Mouse (Mus musculus) hindbrain, embryonic 15.5 days (tissue): Measurements from ENCODE around the gene Il9r. TPM values are rescaled to one million over a fixed set of nuclear protein-coding genes. Genes with fewer than 3 reads are reported as not detected.

Source experiments
- ATAC-seq: fragments of 200-750 bp; cut with Nextera tagmentation; 2 replicates; pipeline ENCODE4 v1.8.0; 2017; ENCODE audit warnings: low read depth, moderate number of reproducible peaks, moderate TSS enrichment; ENCODE audit not compliant: low FRiP score
- H3K27ac ChIP-seq: fragments of 300-500 bp; sonication (generic); replicated peaks from 2 replicates; pipeline ENCODE4 v1.5.1; 2015; ENCODE audit warnings: mild to moderate bottlenecking, inconsistent platforms
- H3K27me3 ChIP-seq: fragments of 300-500 bp; sonication (generic); 2 replicates; pipeline ENCODE4 v1.6.1; 2015; ENCODE audit warnings: control low read depth, inconsistent platforms
- H3K36me3 ChIP-seq: fragments of 300-500 bp; sonication (generic); 2 replicates; pipeline ENCODE4 v1.6.1; 2015; ENCODE audit warnings: control low read depth, inconsistent platforms
- H3K4me1 ChIP-seq: fragments of 300-500 bp; sonication (generic); replicated peaks from 2 replicates; pipeline ENCODE4 v1.6.1; 2015; ENCODE audit warnings: control low read depth, inconsistent platforms
- H3K4me2 ChIP-seq: fragments of 300-500 bp; sonication (generic); 2 replicates; pipeline ENCODE4 v1.6.1; 2015; ENCODE audit warnings: moderate library complexity, mild to moderate bottlenecking, inconsistent platforms
- H3K4me3 ChIP-seq: fragments of 300-500 bp; sonication (generic); 2 replicates; pipeline ENCODE4 v1.5.1; 2015; ENCODE audit warnings: mild to moderate bottlenecking, inconsistent platforms
- H3K9ac ChIP-seq: fragments of 300-500 bp; sonication (generic); 2 replicates; pipeline ENCODE4 v1.6.1; 2015; ENCODE audit warnings: inconsistent platforms
- H3K9me3 ChIP-seq: fragments of 300-500 bp; sonication (generic); 2 replicates; pipeline ENCODE4 v1.6.1; 2016; ENCODE audit warnings: control low read depth, inconsistent platforms
- whole genome bisulfite sequencing: fragments of 180-500 bp; shearing (Covaris S2); methylation state at CpG from one replicate; pipeline ENCODE4 v1.1.7; 2015; 5-methylcytosine and 5-hydroxymethylcytosine counted together
- polyA plus RNA-seq: library from polyadenylated mRNA; unstranded; fragments of >200 nt; fragmentation: Nextera tagmentation; extraction: Ambion mirVana; gene quantifications from 2 replicates; pipeline ENCODE4 v1.2.1, GENCODE M21; 2015

Gene Il9r
- polyA plus RNA-seq, 1 experiment from 2014 or later: not detected

GRCm38 (mm10) chr11:32142771-32143170 is 57.3 kb downstream of the Il9r start:
- Histone ChIP-seq H3K9ac (no peak overlapping the region), H3K36me3 (no peaks in the 10 kb centered on the region), H3K4me2 (no peak overlapping the region), H3K9me3 (no peaks in the 10 kb centered on the region), H3K4me1 (peaks cover 29% of the 10 kb centered on the region), H3K4me3 (no peak overlapping the region), H3K27me3 (no peaks in the 10 kb centered on the region), H3K27ac (peak overlapping the region; percentile 70)
- ATAC-seq: no peak
- WGBS: 48% methylated on average over 5 of the region's 5 CpGs

DNA sequence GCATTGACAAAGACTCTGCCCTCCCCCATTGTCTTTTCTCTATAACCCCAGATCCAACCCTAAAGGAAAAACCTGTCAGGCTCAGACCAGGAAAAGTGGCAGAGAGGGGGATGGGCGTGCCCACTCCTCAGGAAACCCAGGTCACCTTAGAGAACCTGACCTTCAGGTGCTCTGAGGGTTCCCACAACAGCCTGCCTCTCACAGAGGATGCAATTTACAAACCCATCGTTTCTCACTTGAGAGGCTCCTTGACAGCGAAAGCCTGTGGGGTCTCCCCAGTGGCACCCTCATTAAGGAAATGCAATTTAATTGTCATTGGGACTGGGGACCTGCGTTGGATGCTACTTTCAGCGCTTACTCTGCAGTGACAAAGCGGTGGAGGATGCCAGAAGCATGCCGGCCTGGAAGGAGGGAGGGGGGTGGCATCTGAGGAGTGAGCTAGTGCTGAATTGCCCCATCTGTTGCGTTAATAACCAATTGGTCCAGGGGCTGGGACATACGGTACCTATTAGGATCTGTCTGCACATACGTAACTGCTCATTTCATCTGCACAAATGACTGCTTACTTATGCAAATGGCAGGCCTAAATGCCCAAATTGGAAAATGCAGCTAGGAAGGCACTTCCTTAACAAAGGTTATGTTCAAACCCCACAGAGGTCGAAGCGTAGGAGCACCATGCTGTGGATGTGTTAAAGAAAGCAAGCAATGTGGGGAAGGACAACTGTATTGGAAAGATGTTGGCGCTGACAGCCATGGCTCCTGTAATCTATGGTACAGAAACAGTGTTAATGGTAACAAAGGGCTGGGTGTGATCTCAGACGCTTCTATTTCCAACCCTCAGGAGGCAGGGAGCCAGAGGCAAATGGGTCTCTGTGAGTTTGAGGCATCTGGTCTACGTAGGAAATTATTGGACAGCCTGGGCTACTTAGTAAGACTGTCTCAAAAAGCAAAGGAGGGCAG is 58.2 kb downstream of the Il9r start:
- Histone ChIP-seq H3K36me3 (no peaks in the 10 kb centered on the region), H3K27ac (peak overlapping the region; percentile 70), H3K27me3 (no peaks in the 10 kb centered on the region), H3K4me2 (0 out of 2 replicates have a peak overlapping the region, but pooled peaks have one; percentile 6), H3K4me3 (no peak overlapping the region), H3K4me1 (peaks cover 32% of the 10 kb centered on the region), H3K9me3 (no peaks in the 10 kb centered on the region), H3K9ac (no peak overlapping the region)
- ATAC-seq: peak; percentile 82
- 34% methylated on average over 15 of the region's 15 CpGs for WGBS

GRCm38 (mm10) chr11:32141034-32141433 is 59.0 kb downstream of the Il9r start:
- no peak overlapping the region for H3K4me2 ChIP-seq
- no peak overlapping the region for H3K4me3 ChIP-seq
- WGBS: 17% methylated on average over 2 of the region's 2 CpGs
- H3K4me1 ChIP-seq: peaks cover 32% of the 10 kb centered on the region
- ATAC-seq: no peak
- H3K36me3 ChIP-seq: no peaks in the 10 kb centered on the region
- H3K9ac ChIP-seq: no peak overlapping the region
- peak overlapping the region; percentile 70 for H3K27ac ChIP-seq
- no peaks in the 10 kb centered on the region for H3K9me3 ChIP-seq
- no peaks in the 10 kb centered on the region for H3K27me3 ChIP-seq

DNA sequence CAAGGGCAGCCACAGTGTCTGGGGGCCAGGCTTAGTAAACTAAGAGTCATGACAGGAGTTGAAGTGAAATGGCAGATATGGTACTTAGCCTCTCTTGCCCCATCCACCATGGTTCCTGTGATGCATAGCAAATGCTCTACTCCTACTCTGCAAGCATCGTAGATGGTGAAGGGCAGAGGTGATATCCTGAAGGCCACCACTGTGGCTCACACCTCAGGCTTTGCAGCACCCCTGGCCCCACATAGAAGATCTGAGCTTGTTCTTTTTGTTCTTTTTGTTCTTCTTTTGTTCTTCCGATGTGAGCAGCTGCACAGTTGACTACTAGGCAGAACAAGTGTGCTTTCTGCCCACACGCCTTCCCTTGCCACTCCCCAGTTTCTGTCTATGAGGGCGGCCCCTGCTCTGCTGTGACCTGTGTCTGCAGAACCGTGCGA is 60.5 kb downstream of the Il9r start:
- Histone ChIP-seq H3K27ac (no peak overlapping the region), H3K9me3 (no peaks in the 10 kb centered on the region), H3K9ac (no peak overlapping the region), H3K36me3 (no peaks in the 10 kb centered on the region), H3K4me2 (no peak overlapping the region), H3K27me3 (no peaks in the 10 kb centered on the region), H3K4me3 (no peak overlapping the region), H3K4me1 (peaks cover 32% of the 10 kb centered on the region)
- 69% methylated on average over 6 of the region's 6 CpGs for WGBS
- ATAC-seq: no peak

DNA sequence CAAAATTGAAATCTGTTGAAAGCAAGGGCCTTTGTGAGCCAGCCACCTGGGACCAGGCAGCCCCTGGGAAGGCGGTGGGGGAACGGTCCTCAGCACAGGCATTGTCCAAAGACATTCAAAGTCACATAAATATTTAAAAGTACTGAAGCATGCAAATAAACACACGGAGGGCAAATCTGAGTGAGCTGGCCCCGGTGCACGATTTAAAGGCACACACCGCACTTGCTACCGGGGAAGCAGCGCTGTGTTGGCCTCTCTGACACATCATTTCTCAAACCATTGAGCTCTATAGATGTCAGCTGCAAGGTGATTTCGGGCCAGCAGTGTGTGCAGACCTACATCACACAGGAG is 61.5 kb downstream of the Il9r start:
- 10% methylated on average over 9 of the region's 9 CpGs for WGBS
- Histone ChIP-seq H3K27ac (peak overlapping the region; percentile 53), H3K4me1 (peaks cover 32% of the 10 kb centered on the region), H3K27me3 (no peaks in the 10 kb centered on the region), H3K4me2 (no peak overlapping the region), H3K4me3 (no peak overlapping the region), H3K9me3 (no peaks in the 10 kb centered on the region), H3K36me3 (no peaks in the 10 kb centered on the region), H3K9ac (no peak overlapping the region)
- peak; percentile 28; the same call in 1 of the 2 replicates for ATAC-seq

GRCm38 (mm10) chr11:32137719-32138613 is 62.1 kb downstream of the Il9r start:
- no peaks in the 10 kb centered on the region for H3K27me3 ChIP-seq
- no peak overlapping the region for H3K4me2 ChIP-seq
- no peak overlapping the region for H3K4me3 ChIP-seq
- H3K36me3 ChIP-seq: no peaks in the 10 kb centered on the region
- peak overlapping the region; percentile 53 for H3K27ac ChIP-seq
- no peaks in the 10 kb centered on the region for H3K9me3 ChIP-seq
- ATAC-seq: no peak
- no peak overlapping the region for H3K9ac ChIP-seq
- H3K4me1 ChIP-seq: peaks cover 32% of the 10 kb centered on the region
- WGBS: 20% methylated on average over 15 of the region's 15 CpGs

Other genes starting within 250 kb of the Il9r start
- gene 4930524B15Rik, start 234.7 kb downstream of the Il9r start, polyA plus RNA-seq: 0.16 and 0.36 TPM in 2 replicates
- gene Nsg2, start 199.8 kb downstream of the Il9r start, polyA plus RNA-seq: 496 and 530 TPM in 2 replicates
- 49.5 and 50.4 TPM in 2 replicates for gene Snrnp25, start 5.1 kb upstream of the Il9r start, polyA plus RNA-seq
- gene Rhbdf1, start 22.0 kb upstream of the Il9r start, polyA plus RNA-seq: 24.8 and 29.2 TPM in 2 replicates
- 34.7 and 36.9 TPM in 2 replicates for gene Mpg, start 26.2 kb upstream of the Il9r start, polyA plus RNA-seq
- 33.5 and 43.9 TPM in 2 replicates for gene Nprl3, start 67.4 kb upstream of the Il9r start, polyA plus RNA-seq
- 31.5 and 46.1 TPM in 2 replicates for gene Hba-x, start 76.1 kb upstream of the Il9r start, polyA plus RNA-seq
- 2,663 and 3,254 TPM in 2 replicates for gene Hba-a1, start 83.2 kb upstream of the Il9r start, polyA plus RNA-seq
- 0.51 and 0.95 TPM in 2 replicates for gene Hbq1b, start 86.7 kb upstream of the Il9r start, polyA plus RNA-seq
- 6,860 and 8,722 TPM in 2 replicates for gene Hba-a2, start 96.2 kb upstream of the Il9r start, polyA plus RNA-seq
- gene Hbq1a, start 99.8 kb upstream of the Il9r start, polyA plus RNA-seq: 0.83 and 2.3 TPM in 2 replicates
- 20.8 and 21.1 TPM in 2 replicates for gene Sh3pxd2b, start 147.5 kb upstream of the Il9r start, polyA plus RNA-seq